Mouse (Mus musculus) CH12F3 (cell line): ENCODE measurements around the gene Moap1.

ENCODE experiments used
- in situ Hi-C: fragments of 300-500 bp; cut with MboI; formaldehyde crosslinking; loops from 2 replicates; pipeline ENCODE4 v1.14.3; 2020; ENCODE audit warnings: low sequenced_read_pairs

The Moap1 gene

GRCm38 (mm10) chr12:102743036-102743588 lies 349 bp downstream of the Moap1 start:
- in situ Hi-C loops = no loop called here

GRCm38 (mm10) chr12:102742056-102742455 lies 1.4 kb downstream of the Moap1 start:
- in situ Hi-C loops = no loop called here

GRCm38 (mm10) chr12:102740285-102740684 lies 3.2 kb downstream of the Moap1 start:
- in situ Hi-C loops = no loop called here

- in situ Hi-C loops = no loop called here
Measured at GRCm38 (mm10) chr12:102739096-102739495, 4.4 kb downstream of the Moap1 start.

- in situ Hi-C loops = no loop called here
Measured at GRCm38 (mm10) chr12:102733381-102733780, 10.1 kb downstream of the Moap1 start.

- in situ Hi-C loops = no loop called here
Measured at GRCm38 (mm10) chr12:102730798-102731619, 12.5 kb downstream of the Moap1 start.

GRCm38 (mm10) chr12:102729855-102730797 lies 13.3 kb downstream of the Moap1 start:
- in situ Hi-C loops = loop anchor here (10.0 kb wide), 1 partner anchor 225 kb away; no protein-coding TSS in a partner anchor

GRCm38 (mm10) chr12:102725761-102726175 lies 17.7 kb downstream of the Moap1 start:
- in situ Hi-C loops = loop anchor here (10.0 kb wide), 1 partner anchor 221 kb away; no protein-coding TSS in a partner anchor

GRCm38 (mm10) chr12:102725146-102725545 lies 18.3 kb downstream of the Moap1 start:
- in situ Hi-C loops = loop anchor here (10.0 kb wide), 1 partner anchor 220 kb away; no protein-coding TSS in a partner anchor

GRCm38 (mm10) chr12:102723861-102724260 lies 19.6 kb downstream of the Moap1 start:
- in situ Hi-C loops = loop anchor here (10.0 kb wide), 1 partner anchor 219 kb away; no protein-coding TSS in a partner anchor

- in situ Hi-C loops = loop anchor here (10.0 kb wide), 1 partner anchor 218 kb away; no protein-coding TSS in a partner anchor
Measured at GRCm38 (mm10) chr12:102722966-102723365, 20.5 kb downstream of the Moap1 start.

GRCm38 (mm10) chr12:102722451-102722850 lies 21.0 kb downstream of the Moap1 start:
- in situ Hi-C loops = loop anchor here (10.0 kb wide), 1 partner anchor 218 kb away; no protein-coding TSS in a partner anchor

GRCm38 (mm10) chr12:102719552-102720315 lies 23.7 kb downstream of the Moap1 start:
- in situ Hi-C loops = loop anchor here (10.0 kb wide), 1 partner anchor 215 kb away; no protein-coding TSS in a partner anchor

GRCm38 (mm10) chr12:102714654-102715395 lies 28.6 kb downstream of the Moap1 start:
- in situ Hi-C loops = no loop called here

- in situ Hi-C loops = no loop called here
Measured at GRCm38 (mm10) chr12:102714116-102714515, 29.3 kb downstream of the Moap1 start.

- in situ Hi-C loops = no loop called here
Measured at GRCm38 (mm10) chr12:102713153-102713865, 30.2 kb downstream of the Moap1 start.

GRCm38 (mm10) chr12:102710851-102711375 lies 32.5 kb downstream of the Moap1 start:
- in situ Hi-C loops = no loop called here

GRCm38 (mm10) chr12:102709896-102710295 lies 33.6 kb downstream of the Moap1 start:
- in situ Hi-C loops = loop anchor here (5.0 kb wide), 1 partner anchor 133 kb away; no protein-coding TSS in a partner anchor
